ENCODE assay signal across 27 mouse cellular contexts in the genomic region with DNA sequence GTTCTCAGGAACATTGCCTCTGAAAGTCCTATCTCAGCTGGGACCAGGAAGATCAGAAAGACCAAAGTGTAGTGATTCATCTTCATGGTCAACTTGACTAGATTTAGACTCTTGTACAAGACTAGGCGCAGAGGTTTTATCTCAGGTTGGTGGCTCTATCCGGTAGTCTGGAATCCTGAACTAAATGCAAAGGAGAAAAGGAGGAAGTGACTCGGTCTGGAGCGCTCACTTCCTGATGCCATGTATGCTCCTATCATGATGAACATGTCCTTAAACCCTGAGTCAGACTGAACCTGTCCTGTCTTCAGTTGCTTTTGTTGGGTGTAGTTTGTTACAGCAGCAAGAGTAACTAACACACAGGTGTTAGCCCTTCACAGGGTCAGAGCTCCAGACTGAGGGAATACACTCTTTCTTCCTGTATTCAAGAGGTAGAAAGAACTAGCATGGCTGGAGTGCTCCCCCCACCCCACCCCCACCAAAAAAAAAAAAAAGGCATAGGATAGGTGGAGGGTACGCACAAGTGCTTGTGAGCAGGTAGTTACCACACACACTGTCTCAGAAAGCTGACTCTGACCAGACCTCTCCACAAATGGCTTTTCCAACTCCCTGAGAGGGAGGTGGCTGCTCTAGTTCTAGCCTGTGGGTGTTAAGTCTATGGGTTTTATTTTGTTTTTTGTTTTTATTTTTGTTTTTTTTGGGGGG. TPM values are rescaled to one million over a fixed set of nuclear protein-coding genes. Genes with fewer than 3 reads are reported as not detected.
A peak's percentile ranks its signal among the peaks of the same experiment; 100 is the strongest.
DNase-seq lines count a peak whose midpoint lies in the region; ATAC-seq and TF ChIP-seq lines count a peak whose summit lies in the region.
"Had no signal": no experiment of that assay in that cellular context is flagged by ENCODE, and none has a peak within 500 bp of the region (broad histone marks: within the 10 kb centered on the region; RNA-seq: fewer than 3 reads in every experiment).

No protein-coding gene starts in this region.

- H3K9ac ChIP-seq in MEL (ENCODE audit: control insufficient read depth, low read depth, low read length, poor library complexity, severe bottlenecking) = peak overlapping the region; percentile 12; the same call in 1 of the 2 replicates
- no peak overlapping the region for H3K9ac ChIP-seq in stomach, postnatal 0 days (ENCODE audit: low read length)
- H3K9ac ChIP-seq: embryonic facial prominence, embryonic 12.5 days; embryonic facial prominence, embryonic 15.5 days; forebrain, embryonic 12.5 days; forebrain, embryonic 15.5 days; heart, embryonic 12.5 days; heart, embryonic 15.5 days; hindbrain, embryonic 13.5 days had no signal

- TF ChIP-seq EP300 in MEL (IDR thresholded peaks at IDR 0.05; ENCODE audit: low read depth in 1 of 2, low read length in 2 of 2) = peak; percentile 46 to 62; a peak in 3 of 4 replicates
- TF ChIP-seq EP300 in stomach, postnatal 0 days (optimal IDR thresholded peaks at IDR 0.05) = no peak

- H3K79me2 ChIP-seq in MEL (ENCODE audit: control insufficient read depth, insufficient read depth, low read length, poor library complexity) = no peaks in the 10 kb centered on the region; the same call in 1 of the 2 replicates

- H3K4me2 ChIP-seq in stomach, postnatal 0 days (replicated peaks; ENCODE audit: low read depth) = no peak overlapping the region
- H3K4me2 ChIP-seq: embryonic facial prominence, embryonic 12.5 days; embryonic facial prominence, embryonic 15.5 days; forebrain, embryonic 12.5 days; forebrain, embryonic 15.5 days; heart, embryonic 12.5 days; heart, embryonic 15.5 days; hindbrain, embryonic 13.5 days had no signal

- peak; percentile 84 for DNase-seq in MEL (ENCODE audit: low read depth, low spot score)
- DNase-seq in stomach, postnatal 0 days (ENCODE audit: low spot score) = no peak
- DNase-seq in spleen, postnatal 10 days (ENCODE audit: low spot score in 2 of 2) = no peak
- DNase-seq in embryo, embryonic 9.5 days (ENCODE audit: extremely low spot score) = no peak
- DNase-seq in urinary bladder, postnatal 4 days (ENCODE audit: low spot score in 2 of 2) = no peak
- DNase-seq: adrenal gland, adult 2 months; adrenal gland, postnatal 14 days; cerebellum, adult 11-12 months; cerebellum, adult 8-10 months; cerebellum, postnatal 36 days; gastrocnemius, postnatal 14 days; heart, adult 18-20 months; heart, postnatal 36 days had no signal

- 0 out of 4 replicates have a peak, but pooled peaks of 1 of the 2 experiments have one; percentile 21 for TF ChIP-seq POLR2A in MEL (IDR thresholded peaks at IDR 0.05; ENCODE audit: control insufficient read depth in 1 of 2, insufficient read depth in 1 of 2, low read depth in 1 of 2, low read length in 2 of 2, poor library complexity in 1 of 2)
- TF ChIP-seq POLR2A in bone marrow macrophage, adult 2 months (IDR thresholded peaks at IDR 0.05; ENCODE audit: borderline replicate concordance, low read depth, low read length) = no peak

- TF ChIP-seq RAD21 in MEL (IDR thresholded peaks at IDR 0.05; ENCODE audit: low read depth, low read length) = no peak

- ATAC-seq in megakaryocyte, adult 5-6 weeks (ENCODE audit: poor library complexity, severe bottlenecking) = peak; percentile 41
- ATAC-seq in stomach, postnatal 0 days (ENCODE audit: low FRiP score, low TSS enrichment) = peak; percentile 77
- ATAC-seq: CD4-positive, CD25-positive, alpha-beta regulatory T cell, adult 4 months; forebrain, embryonic 15.5 days; hindbrain, postnatal 0 days; inflammation-experienced regulatory T-cells, adult 6 months; intestine, embryonic 16.5 days had no signal

- H3K4me3 ChIP-seq in MEL (ENCODE audit: control insufficient read depth in 1 of 2, insufficient read depth in 1 of 2, low read depth in 2 of 2, low read length in 2 of 2) = no peak overlapping the region
- H3K4me3 ChIP-seq in bone marrow macrophage, adult 2 months (ENCODE audit: insufficient read depth, low read length) = no peak overlapping the region
- H3K4me3 ChIP-seq in stomach, postnatal 0 days (ENCODE audit: low read depth, low read length) = no peak overlapping the region
- H3K4me3 ChIP-seq: embryonic facial prominence, embryonic 12.5 days; embryonic facial prominence, embryonic 15.5 days; forebrain, embryonic 12.5 days; forebrain, embryonic 15.5 days; heart, embryonic 12.5 days; heart, embryonic 15.5 days; hindbrain, embryonic 10.5 days; hindbrain, embryonic 13.5 days had no signal

- TF ChIP-seq CTCF in MEL (IDR thresholded peaks at IDR 0.05 in 2 of 3, conservative IDR thresholded peaks at IDR 0.05 in 1 of 3; ENCODE audit: control insufficient read depth in 1 of 3, insufficient read depth in 1 of 3, low read depth in 2 of 3, low read length in 3 of 3, poor library complexity in 1 of 3, severe bottlenecking in 1 of 3) = no peak
- no peak for TF ChIP-seq CTCF in bone marrow macrophage, adult 2 months (IDR thresholded peaks at IDR 0.05; ENCODE audit: low read depth, low read length)
- no peak for TF ChIP-seq CTCF in stomach, postnatal 0 days (IDR thresholded peaks at IDR 0.05; ENCODE audit: low read depth)

- H3K9me3 ChIP-seq in MEL (replicated peaks; ENCODE audit: insufficient read depth, low read length) = no peaks in the 10 kb centered on the region
- H3K9me3 ChIP-seq in stomach, postnatal 0 days (ENCODE audit: control insufficient read depth, low read length) = no peaks in the 10 kb centered on the region
- H3K9me3 ChIP-seq: embryonic facial prominence, embryonic 12.5 days; embryonic facial prominence, embryonic 15.5 days; forebrain, embryonic 12.5 days; forebrain, embryonic 15.5 days; heart, embryonic 12.5 days; heart, embryonic 15.5 days; hindbrain, embryonic 10.5 days; hindbrain, embryonic 13.5 days had no signal

- no peaks in the 10 kb centered on the region for H3K27me3 ChIP-seq in MEL (ENCODE audit: control insufficient read depth in 1 of 2, insufficient read depth in 2 of 2, low read length in 2 of 2)
- no peaks in the 10 kb centered on the region for H3K27me3 ChIP-seq in stomach, postnatal 0 days (ENCODE audit: control insufficient read depth, insufficient read depth, low read length)
- H3K27me3 ChIP-seq: embryonic facial prominence, embryonic 12.5 days; embryonic facial prominence, embryonic 15.5 days; forebrain, embryonic 12.5 days; forebrain, embryonic 15.5 days; heart, embryonic 12.5 days; heart, embryonic 15.5 days had no signal

- H3K36me3 ChIP-seq in MEL (ENCODE audit: control insufficient read depth in 1 of 2, insufficient read depth in 2 of 2, low read length in 2 of 2) = peaks cover 0 to 60% of the 10 kb centered on the region in 2 experiments; a peak in 2 of 4 replicates
- no peaks in the 10 kb centered on the region for H3K36me3 ChIP-seq in stomach, postnatal 0 days (ENCODE audit: control insufficient read depth, insufficient read depth, low read length)
- H3K36me3 ChIP-seq: embryonic facial prominence, embryonic 12.5 days; embryonic facial prominence, embryonic 15.5 days; forebrain, embryonic 12.5 days; forebrain, embryonic 15.5 days; heart, embryonic 12.5 days; heart, embryonic 15.5 days; hindbrain, embryonic 10.5 days; hindbrain, embryonic 13.5 days had no signal

- WGBS in stomach, postnatal 0 days = 83% methylated on average over 5 of the region's 5 CpGs

- peaks cover 33 to 54% of the 10 kb centered on the region in 2 experiments for H3K4me1 ChIP-seq in MEL (ENCODE audit: control insufficient read depth in 1 of 2, insufficient read depth in 2 of 2, low read length in 2 of 2)
- H3K4me1 ChIP-seq in bone marrow macrophage, adult 2 months (ENCODE audit: control insufficient read depth, insufficient read depth, low read length) = peaks cover 48% of the 10 kb centered on the region
- H3K4me1 ChIP-seq in stomach, postnatal 0 days (replicated peaks; ENCODE audit: control insufficient read depth, insufficient read depth) = no peaks in the 10 kb centered on the region
- H3K4me1 ChIP-seq: forebrain, embryonic 15.5 days had no signal

- H3K27ac ChIP-seq in MEL (ENCODE audit: control insufficient read depth, low read depth, low read length) = peak overlapping the region; percentile 72
- peak overlapping the region; percentile 23; the same call in 1 of the 2 replicates for H3K27ac ChIP-seq in bone marrow macrophage, adult 2 months (ENCODE audit: insufficient read depth, low read depth, low read length)
- H3K27ac ChIP-seq in stomach, postnatal 0 days (replicated peaks) = no peak overlapping the region
- H3K27ac ChIP-seq: embryonic facial prominence, embryonic 12.5 days; embryonic facial prominence, embryonic 15.5 days; forebrain, embryonic 12.5 days; forebrain, embryonic 15.5 days; heart, embryonic 15.5 days; hindbrain, embryonic 10.5 days; hindbrain, embryonic 13.5 days; hindbrain, postnatal 0 days had no signal

TF ChIP-seq in MEL, 35 proteins besides CTCF, POLR2A, EP300 and RAD21 (continues in another document):
- TF ChIP-seq ZNF384 (IDR thresholded peaks at IDR 0.05; ENCODE audit: low read depth, low read length) (peak; percentile 73; the same call in 1 of the 2 replicates), CHD1 (IDR thresholded peaks at IDR 0.05; ENCODE audit: low read depth, low read length) (0 out of 2 replicates have a peak, but pooled peaks have one; percentile 70), E2F4 (IDR thresholded peaks at IDR 0.05; ENCODE audit: borderline replicate concordance, low read depth, low read length) (no peak), TBP (IDR thresholded peaks at IDR 0.05; ENCODE audit: low read depth, low read length) (no peak), POLR2AphosphoS2 (IDR thresholded peaks at IDR 0.05; ENCODE audit: low read length) (no peak), TCF12 (IDR thresholded peaks at IDR 0.05; ENCODE audit: low read depth, low read length) (0 out of 2 replicates have a peak, but pooled peaks have one; percentile 12), HCFC1 (IDR thresholded peaks at IDR 0.05; ENCODE audit: low read depth, low read length) (0 out of 2 replicates have a peak, but pooled peaks have one; percentile 22)

RNA-seq across cellular contexts. Expression of a gene that starts 11.9 kb away (rescaled TPM):
- total RNA-seq in MEL (2012; rRNA removed) = 5.2 and 6.8 TPM in 2 replicates
- polyA plus RNA-seq in MEL (2012; ENCODE audit: insufficient read depth in 1 of 2, insufficient read length in 2 of 2, low read depth in 1 of 2, low replicate concordance in 2 of 2, missing spikeins in 1 of 2) = 1 to 10 TPM in 1 of 2 experiments, not detected in 1; 7.0 TPM
- polyA plus RNA-seq in bone marrow macrophage, adult 2 months (2012; ENCODE audit: insufficient read depth, insufficient read length, missing spikeins) = 9.0 and 9.2 TPM in 2 replicates
- total RNA-seq in megakaryocyte, adult 5-6 weeks (2015) = 2.1 and 2.2 TPM in 2 replicates
- total RNA-seq in megakaryocyte, adult 5-6 weeks (2017) = 2.2 and 3.8 TPM in 2 replicates
- polyA plus RNA-seq in stomach, postnatal 0 days (2015; fragmentation: Nextera tagmentation; extraction: Ambion mirVana) = 17.4 and 17.8 TPM in 2 replicates
- polyA plus RNA-seq: inflammation-experienced regulatory T-cells, adult 6 months had no signal

RNA-seq across cellular contexts. Expression of a gene that starts 44.7 kb away (rescaled TPM):
- total RNA-seq in MEL (2012; rRNA removed) = 96.6 and 98.4 TPM in 2 replicates
- 100 to 1,000 TPM in 1 of 2 experiments, 10 to 100 TPM in 1; 88.0 to 200 TPM for polyA plus RNA-seq in MEL (2012; ENCODE audit: insufficient read depth in 1 of 2, insufficient read length in 2 of 2, low read depth in 1 of 2, low replicate concordance in 2 of 2, missing spikeins in 1 of 2)
- polyA plus RNA-seq in bone marrow macrophage, adult 2 months (2012; ENCODE audit: insufficient read depth, insufficient read length, missing spikeins) = 63.7 and 64.7 TPM in 2 replicates
- 49.4 and 54.1 TPM in 2 replicates for total RNA-seq in megakaryocyte, adult 5-6 weeks (2015)
- total RNA-seq in megakaryocyte, adult 5-6 weeks (2017) = 195 and 221 TPM in 2 replicates
- polyA plus RNA-seq in stomach, postnatal 0 days (2015; fragmentation: Nextera tagmentation; extraction: Ambion mirVana) = 37.6 and 42.1 TPM in 2 replicates
